Mouse (Mus musculus) kidney, postnatal 36 days (tissue): ENCODE measurements around the gene Mre11a.
A peak's percentile ranks its signal among the peaks of the same experiment; 100 is the strongest.

Source experiments
- DNase-seq, 2 experiments: peaks; one replicate each; pipeline ENCODE4 v3.0.0; 2021 to 2022; ENCODE audit warnings: mixed read lengths in 2 of 2

Mre11a gene

DNA sequence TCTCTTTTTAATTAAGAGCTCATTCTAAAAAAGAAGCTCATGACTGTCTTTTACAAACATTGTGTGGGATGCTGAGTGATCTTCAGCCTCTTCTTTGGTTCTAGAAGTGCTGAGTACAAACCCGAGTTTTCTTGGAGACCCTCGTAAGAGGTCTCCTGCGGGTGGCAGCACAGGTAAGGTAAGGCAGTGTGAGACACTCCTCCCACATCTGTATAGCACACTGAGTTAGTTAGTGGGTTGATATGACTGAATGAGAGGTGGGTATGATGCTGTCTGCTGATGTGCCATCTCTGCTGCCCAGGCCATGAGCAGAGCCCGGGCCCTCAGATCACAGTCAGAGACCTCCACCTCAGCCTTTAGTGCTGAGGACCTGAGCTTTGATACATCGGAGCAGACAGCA lies 40.4 kb downstream of the Mre11a start:
- DNase-seq: peak in 1 of 2 experiments; percentile 3

DNA sequence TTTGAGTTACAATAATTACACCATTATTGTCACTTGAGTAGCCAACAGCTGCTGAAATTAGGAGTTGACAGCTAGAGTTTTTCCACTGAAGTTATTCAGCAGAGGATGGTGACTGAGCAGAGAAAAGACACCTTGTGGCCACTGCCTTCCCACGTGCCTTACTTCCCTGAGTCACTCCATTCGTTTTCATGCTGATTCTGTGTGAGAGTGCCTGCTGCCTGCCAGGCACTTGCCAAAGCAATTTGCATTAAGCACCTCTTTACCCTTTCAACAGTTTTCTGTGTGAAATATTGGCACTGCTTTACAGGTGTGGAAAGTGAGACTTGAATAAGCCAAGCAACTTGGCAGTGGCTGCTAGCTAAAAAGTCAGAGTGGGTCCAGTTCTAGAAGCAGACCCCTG lies 43.4 kb downstream of the Mre11a start:
- no peak for DNase-seq

DNA sequence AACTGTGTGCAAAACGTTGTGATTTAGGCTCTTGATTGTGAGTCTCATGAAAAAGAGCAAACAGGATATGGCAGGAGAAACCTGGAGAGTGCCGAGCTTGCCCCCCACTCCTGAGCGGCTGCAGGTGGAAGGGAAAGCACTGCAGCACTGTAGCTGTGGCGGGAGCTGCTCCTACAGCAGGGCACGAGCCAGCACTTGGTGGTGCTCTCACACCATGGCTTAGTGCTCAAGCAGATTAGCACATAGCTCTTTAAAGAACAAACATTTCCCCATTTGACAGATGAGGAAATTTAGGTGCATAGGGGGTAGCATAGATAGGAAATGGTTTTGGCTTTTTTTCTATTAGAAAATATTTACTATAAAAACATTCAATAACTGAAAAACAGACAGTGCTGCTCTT lies 47.6 kb downstream of the Mre11a start:
- no peak for DNase-seq

DNA sequence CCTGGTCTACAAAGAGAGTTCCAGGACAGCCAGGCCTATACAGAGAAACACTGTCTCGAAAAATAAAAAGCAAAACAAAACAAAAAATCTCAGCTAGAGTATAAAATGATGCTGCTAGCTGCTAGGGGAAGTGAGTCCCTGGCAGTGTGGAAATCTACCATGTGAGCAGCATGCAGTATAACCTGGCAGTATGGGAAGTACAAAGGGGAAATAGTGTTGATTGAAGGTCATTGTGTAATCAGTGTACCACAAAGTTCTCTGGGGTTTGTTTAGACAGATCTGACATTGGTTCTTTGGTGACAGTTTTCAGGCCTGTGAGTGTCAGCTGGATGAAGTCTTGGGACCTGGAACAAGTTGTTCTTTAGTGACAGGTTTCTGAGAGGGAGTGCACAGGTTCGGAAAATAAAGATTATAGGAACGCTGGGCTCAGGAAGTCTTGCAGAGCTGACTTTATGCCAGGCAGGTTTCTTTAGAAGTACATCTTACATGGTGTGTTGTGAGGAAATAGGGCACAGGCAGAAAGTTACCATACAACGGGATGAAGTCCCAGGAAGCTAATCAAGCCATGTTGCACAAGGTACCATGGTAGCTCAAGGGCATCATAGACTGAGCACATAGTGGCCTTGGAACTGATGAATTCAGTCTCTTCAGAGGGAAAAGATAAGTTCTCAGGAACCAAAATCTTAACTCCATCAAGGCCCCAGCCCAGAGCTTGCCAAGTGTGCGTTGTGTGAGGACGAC lies 51.1 kb downstream of the Mre11a start:
- no peak for DNase-seq

DNA sequence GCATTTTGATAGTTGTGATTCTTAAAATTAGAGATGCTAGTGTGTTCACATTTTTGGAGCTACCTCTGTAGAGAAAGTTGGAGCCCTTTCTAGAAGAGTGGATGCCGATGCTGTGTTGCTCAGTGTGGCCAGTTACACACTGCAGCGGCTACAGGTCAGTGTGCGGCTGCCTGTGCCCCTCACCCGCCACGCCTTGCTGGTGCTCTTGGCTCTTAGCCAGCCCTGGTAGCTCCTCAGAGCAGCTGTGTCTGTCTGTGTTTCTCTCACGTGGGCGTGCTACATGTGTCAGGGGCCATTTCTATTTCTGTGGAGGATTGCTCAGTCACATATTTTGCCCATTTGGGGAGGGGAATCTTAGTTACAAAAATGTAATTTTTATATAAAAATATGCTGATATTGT lies 55.1 kb downstream of the Mre11a start:
- peak in 1 of 2 experiments; percentile 45 for DNase-seq

DNA sequence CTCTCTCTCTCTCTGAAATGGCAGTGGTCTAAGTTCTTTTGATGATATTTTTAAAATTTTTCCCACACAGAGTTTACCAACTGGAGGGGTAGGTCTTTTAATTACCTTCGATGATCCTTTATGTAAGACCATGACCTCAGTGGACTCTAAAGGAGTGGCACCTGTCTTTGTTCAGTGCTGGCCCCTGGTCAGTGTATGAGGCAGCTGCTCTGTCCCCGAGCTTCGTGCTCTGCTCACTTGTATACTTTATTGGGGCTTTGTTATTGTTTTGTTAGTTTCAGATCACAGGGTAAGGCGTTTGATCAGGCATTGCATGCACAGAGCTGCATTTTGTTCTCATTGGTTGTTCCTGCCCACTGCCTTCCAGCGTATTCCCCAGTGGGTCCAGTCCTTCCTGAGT lies 55.5 kb downstream of the Mre11a start:
- DNase-seq: no peak

DNA sequence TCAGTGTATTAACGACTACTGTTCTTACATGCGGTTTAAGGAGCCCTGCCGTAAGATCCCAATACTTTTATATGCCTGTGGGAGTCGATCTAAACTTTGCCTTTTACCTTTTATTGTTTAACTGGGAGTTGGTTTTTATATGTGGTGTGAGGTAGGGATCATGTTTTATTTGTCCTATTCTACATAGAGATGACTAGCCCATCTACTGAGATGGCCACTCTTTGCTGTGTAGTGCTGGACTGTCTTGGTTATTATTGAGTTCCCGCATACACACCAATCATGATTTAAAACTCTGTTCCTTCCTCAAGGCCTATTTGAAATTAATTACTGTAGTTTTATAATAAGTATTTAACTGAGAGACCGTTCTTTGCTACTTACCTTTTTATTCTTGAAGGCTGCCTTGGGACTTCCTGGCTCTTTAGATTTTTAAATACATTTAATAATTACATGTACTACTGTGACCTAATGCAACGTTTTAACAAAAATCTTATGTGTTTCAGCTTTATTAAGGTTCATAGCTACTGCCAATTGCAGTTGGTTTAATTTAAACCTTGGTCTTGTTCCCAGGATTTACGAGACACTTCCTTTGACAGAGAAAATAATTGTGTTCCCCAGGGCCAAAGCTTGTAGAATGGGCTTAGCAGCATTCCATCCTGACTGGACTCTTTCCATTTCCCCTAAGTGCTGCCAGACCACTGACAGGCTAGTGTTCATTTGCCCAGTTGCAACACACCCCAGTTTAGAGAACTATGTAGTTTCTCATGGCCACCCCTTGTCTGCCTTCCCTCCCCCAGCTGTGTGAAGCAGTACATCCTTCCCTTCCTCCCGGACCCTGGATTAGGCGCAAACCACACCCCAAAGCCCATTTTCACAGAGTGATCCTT lies 57.7 kb downstream of the Mre11a start:
- DNase-seq: peak; percentile 37 to 51

DNA sequence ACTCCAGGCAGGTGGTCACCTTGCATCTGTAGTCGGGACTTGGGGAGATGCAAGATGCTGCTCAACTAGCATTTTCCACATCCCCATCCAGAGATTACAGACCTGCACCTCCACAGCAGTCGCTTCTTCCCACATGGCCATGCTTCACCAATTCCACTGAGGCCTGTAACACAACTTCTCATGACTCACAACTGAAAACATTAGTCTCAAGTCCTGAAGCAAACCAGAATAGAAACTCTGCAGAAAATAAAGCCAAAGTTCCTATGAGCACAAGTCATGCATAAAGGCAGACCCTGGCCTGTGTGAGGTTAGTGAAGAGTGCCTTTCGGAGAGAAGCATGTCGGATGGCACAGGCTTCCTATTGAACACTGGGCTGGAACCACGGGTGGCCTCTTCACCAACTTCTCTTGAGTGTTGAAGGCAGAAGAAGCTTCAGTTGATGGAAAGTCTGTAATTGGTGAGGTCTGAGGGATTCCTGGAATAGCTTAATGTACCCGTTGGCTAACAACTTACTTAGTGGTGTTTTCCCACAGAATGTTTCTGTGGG lies 58.9 kb downstream of the Mre11a start:
- DNase-seq: no peak

DNA sequence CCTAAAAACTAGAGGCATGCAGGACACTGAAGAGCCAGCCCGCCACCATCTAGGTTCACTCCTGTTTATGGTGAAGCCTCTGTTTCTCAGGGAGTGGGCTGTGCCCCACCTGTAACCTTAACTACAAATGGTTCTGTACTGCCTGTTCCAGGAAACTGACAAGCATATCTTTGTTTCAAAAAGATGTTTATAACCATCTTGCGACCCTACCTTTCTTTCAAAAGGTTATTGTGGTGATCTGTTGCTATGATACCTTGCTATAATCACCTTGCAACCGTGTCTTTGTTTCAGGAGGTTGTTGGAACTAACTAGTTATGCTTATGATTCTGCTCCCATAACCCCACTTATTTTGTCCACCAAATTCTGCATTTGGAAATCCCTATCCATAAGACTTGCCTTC lies 59.4 kb downstream of the Mre11a start:
- no peak for DNase-seq

DNA sequence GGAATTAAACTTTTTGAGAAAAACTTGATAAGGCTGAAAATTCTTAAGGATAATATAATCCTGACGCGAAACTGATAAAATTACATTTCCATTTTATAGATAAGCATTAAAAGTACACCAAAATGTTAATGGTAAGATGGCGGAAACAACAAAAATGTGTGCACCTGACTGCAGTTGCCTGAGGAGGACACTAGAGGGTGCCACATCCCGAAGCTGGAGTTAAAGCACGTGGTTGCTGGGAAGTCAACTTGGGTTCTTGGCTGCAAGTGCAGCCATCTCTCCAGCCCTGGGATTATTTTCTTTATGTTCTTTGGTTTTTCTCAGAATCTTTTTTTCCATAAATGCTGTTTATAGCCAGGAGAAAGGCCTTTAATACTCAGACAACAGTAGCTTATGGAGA lies 62.0 kb downstream of the Mre11a start:
- no peak for DNase-seq

DNA sequence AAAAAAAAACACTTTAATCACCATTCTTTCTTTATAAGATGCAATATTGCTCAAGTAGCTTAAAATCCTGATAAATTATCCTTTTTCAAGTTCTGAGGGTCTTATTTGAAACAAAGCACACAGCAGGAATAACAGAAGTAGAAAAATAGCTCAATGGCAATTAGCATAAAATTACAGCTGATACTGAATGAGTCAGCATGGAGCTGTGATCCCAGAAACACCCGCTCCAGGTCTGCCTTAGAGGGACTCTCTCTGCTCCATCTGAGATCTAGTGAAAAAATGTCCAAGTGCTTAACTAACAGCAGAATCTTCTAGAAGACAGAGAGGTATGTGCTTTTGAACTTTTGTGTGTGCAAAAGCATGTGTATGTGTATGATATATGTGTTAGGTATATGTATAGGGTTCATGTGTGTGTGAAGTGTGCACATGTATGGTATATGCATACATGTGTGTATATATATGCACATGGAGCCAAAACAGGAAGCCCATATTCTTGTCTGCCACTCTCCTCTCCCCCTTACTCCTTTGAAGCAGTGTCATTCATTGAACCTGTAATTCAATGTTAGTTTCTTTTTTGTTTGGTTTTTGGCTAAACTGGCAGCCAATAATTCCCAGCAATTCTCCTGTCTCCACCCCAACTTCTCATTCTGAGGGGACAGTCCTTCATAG lies 63.9 kb downstream of the Mre11a start:
- no peak for DNase-seq

DNA sequence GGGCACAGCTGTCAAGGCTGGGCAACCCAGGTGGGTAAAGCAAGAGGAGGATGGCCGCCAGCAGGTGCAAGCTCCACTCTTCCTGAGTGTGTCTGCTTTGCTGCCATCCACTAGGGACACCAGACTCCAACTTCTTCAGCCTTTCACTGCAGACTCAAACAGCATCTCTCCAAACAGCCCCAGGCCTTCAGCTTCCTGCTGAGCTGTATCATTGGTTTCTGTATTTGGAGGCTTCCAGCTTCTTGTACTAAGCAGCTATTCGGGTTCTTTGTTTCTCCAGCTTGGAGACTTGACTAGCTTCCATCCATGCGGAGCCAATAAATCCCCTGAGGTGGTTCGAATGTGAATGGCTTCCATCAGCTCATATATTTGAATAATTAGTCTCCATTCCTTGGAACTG lies 70.1 kb downstream of the Mre11a start:
- DNase-seq: no peak

DNA sequence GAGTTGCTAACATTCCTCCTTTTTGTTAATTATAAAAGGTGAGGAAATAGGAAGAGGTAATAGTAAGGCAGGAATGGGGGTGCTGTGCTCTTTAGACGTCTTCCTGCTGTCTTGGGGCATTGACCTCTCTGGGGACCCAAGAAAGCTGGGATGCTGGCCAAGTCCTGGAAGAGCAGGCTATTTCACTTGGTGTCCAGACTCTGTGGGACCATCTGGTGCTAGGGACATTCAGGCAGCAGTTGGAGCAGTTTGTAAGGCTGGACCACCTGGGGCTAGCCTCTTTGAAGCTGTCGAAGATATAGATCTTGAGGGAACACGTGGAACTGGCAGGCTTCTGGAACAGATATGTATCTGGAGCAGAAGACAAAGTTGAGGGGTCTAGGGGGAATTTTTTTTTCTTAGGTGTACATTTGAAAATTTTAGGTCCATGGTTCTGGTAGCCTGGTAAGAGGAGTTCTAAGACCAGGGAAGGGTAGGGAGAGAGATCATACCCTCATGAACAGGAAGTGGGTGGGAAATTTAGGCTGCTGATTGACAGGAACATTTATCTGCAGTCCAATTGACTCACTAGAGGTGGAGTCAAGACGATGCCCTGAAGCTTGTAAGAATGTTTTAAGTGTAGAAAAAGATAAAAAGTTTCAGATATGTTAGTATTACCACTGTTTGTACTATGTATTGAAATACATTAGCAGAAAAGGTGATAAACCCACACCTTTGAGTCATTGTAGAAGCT lies 72.6 kb downstream of the Mre11a start:
- DNase-seq: peak in 1 of 2 experiments; percentile 6

DNA sequence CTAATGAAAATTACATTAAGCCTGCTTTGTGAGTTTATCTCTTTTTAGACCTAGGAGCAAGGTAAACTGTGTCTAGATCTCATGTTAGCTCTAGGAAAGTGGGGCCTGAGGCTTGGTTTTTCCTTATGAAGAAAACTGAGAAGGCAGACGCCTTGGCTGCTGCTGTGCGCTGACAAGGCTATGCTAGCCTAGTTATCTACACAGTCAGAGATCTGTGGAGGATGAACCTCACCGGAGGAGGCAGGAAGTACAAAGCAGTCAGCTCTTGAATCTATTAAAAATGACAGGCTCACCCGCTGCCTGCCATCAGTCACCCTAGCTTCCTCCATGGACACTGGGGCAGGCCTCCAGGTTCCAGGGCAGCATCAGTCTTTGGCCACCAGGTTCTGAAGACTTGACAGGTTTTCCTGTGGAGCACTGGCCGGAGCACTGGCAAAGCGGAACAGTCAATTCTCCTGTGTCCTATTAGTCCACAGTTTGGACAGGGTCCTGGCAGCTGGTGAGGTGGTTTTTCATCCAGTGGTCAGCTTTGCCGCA lies 73.8 kb downstream of the Mre11a start:
- peak; percentile 4 for DNase-seq

DNA sequence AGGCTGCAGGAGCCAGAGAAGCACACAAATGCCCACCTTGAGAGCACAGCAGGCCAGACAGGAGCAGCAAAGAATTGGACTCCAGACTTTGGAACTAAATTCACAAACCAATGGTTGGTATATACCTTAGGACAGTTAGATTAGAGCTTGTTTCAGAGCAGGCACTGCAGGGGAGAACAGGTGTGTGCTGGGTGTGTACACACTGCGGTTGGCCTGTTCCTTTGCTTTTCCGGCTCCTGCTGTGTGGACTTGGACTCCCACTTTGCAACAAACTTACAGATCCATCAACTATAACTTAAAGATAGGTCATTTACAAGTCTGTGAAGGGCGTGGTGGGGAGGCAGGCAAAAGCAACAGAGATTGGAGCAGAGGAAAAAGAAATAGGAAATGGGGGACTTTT lies 74.3 kb downstream of the Mre11a start:
- DNase-seq: no peak

DNA sequence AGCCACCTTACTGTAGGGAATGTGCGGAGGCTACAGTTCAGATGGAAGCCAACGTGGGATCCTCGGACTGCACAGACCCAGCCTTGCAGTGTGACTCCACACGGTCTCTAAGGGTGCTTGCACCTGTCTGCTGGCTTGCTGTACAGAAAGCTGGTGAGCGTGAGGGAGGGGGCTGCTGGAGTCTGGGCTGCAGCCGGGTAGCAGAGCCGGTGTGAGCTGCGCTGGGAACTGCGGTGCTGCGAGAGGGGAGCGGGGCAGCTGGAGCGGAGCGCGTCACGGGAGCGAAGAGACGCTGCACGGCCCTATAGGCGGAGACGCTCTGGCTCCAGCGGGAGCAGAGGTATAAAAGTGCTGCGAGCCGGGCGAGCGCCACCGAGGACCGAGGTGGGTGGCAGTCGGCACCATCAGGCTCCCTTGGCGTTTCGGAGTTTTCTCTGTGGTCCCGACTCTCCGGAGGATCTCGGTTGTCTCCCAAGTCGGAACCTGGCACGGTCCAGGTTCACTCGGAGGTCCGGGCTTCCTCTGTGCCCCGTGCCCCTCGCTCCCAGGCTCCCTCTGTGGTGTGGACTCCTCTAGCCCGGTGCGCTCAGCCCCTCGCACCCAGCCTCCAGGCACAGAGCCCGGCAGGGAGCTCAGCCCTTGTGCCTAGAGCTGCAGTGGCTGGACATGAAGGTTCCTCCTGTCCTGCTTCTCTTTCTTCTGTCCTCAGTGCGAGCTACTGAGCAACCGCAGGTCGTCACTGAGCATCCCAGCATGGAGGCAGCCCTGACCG lies 75.6 kb downstream of the Mre11a start, which contains the start of gene Gpr83:
Gene Gpr83, plus strand, starts transcription at position 343 of the 772 bp plus-strand sequence.
- peak in 1 of 2 experiments; percentile 6 for DNase-seq

DNA sequence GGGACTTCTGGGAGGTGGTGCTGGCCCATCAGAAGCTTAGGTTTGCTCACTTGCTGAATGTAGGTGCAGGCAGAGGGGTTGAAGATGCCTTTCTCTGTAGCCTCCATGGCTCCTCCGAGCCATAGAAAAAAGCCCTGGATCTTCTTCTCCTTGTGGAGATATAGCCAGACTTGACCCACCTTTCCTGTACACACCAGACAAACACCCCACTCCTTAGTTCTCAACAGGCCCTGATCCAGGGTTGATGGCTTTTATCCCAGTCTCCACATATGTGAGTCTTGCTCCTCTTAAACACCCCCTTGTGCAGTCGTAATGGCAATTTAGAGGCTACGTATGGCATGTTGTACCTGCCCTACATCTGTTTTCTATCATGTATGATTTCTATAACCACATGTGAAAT lies 78.7 kb downstream of the Mre11a start:
- no peak for DNase-seq

DNA sequence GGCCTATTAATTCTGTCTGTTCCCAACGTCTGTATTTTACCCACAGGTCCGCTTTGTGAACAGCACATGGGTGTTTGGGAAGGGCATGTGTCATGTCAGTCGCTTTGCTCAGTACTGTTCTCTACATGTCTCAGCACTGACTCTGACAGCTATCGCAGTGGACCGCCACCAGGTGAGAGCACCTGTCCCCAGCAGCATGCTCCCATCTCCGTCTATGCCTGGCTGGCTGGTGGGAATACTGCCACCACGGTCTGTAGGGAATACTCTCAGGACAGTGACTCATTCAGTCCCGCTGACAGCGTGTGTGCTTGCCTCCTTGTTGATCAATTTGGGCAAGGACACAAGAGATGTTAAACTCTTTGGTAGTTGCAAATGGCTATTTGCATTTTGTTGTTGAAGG lies 80.3 kb downstream of the Mre11a start:
- DNase-seq: no peak

DNA sequence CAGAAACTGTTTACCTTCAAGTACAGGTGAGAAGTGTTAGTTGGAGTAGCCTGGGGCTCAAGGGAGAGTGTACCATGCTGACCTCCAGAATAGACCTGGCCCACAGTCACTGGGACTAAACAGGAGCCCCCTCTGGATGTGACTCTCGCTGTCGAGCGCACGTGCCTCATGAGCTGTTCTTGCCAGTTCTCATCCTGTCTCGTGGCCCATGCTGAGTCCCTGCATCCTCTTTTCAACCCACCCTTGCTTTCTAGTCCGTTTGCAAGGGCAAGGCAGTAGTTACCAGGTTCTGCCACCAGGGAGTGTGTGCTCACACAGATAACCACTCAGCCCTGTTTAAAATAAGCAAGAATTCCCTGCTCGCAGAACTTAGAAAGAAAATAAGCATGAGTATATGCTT lies 82.5 kb downstream of the Mre11a start:
- peak; percentile 12 to 65 for DNase-seq

DNA sequence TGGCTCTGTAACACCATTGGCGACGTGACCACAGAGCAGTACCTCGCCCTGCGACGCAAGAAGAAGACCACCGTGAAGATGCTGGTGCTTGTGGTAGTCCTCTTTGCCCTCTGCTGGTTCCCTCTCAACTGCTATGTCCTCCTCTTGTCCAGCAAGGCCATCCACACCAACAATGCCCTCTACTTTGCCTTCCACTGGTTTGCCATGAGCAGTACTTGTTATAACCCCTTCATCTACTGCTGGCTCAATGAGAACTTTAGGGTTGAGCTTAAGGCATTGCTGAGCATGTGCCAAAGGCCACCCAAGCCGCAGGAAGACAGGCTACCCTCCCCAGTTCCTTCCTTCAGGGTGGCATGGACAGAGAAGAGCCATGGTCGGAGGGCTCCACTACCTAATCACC lies 83.9 kb downstream of the Mre11a start:
- no peak for DNase-seq

DNA sequence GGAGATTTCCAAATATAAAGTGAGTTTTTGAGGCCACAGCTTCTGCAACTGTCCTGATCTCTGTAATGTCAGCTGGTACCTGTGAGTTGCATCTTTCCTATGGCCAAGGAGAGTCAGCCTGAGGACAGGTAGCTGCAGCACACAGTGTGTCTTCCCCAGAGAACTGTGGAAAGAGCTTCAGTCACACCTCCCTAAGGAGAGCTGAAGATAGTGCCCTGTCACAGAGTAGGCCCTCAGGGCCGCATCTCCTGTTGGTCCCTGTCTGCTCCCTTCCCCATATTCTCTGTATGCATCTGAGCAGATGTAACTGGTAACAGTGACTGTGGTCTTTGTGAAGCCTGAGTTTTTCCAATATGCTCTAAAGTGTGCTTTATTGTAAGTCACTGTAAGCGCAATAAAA lies 85.9 kb downstream of the Mre11a start:
- no peak for DNase-seq
